Mouse (Mus musculus) testis, adult 10 weeks (tissue): ENCODE results near the gene Cd2ap. TPM values are rescaled to one million over a fixed set of nuclear protein-coding genes. Genes with fewer than 3 reads are reported as not detected.

Source experiments
- polyA plus RNA-seq: library from polyadenylated mRNA; stranded (reverse); fragments of 350-450 nt; fragmentation: Illumina TruSeq; extraction: RNeasy Lipid Tissue Mini Kit (QIAGEN cat#74804); gene quantifications from one replicate; pipeline ENCODE4 v1.2.3, GENCODE M21; 2014; ENCODE audit warnings: low read depth, low replicate concordance

Gene Cd2ap
- 54.7 TPM for polyA plus RNA-seq

DNA sequence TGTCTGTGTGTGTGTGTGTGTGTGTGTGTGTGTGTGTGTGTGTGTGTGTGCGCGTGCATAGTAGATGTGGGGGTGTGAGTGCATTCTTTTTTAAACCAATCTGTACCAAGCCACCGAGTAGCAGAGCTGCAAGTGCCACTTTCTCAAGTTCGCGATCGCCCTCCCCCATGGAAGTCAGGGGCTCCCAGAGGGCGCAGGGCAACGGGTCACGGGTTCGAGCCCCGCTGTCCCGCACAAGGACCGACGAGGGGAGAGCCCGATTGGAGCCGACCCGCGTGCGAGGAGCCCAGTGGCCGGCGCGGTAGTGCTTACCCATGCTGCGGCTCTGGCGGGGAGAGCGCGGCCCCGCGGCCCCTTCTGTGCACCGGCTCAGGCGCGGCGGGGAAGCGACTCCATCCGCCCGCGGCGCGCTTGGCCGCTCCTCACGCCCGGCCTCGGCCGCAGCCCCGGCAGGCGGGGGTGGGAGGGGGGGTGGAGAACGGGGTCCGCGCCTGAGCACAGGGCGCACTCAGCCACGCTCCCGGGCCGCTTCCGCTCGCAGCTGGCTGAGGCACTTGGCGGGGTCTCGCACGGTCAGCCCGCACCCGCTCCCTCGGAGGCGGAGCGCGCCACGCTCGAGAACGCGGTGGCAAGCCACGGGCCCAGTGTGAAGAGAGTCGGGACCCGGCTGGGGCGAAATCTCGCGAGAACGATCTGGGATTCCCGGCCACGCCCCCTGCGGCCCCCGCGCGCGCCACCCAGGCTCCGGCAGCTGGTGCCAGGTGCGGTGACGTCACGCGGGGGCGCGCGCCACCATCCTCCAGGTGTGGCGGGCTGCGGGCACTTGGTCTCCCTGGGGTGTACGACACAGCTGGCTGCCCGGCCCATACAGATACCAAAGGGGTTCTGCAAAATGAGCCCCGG is at the start of gene Cd2ap:
Cd2ap (minus strand) TSS at position 665 of the 903 bp plus-strand sequence.

Other genes with a start within 250 kb of the Cd2ap start
- 0.17 TPM for gene Adgrf4, start 184.4 kb downstream of the Cd2ap start, polyA plus RNA-seq
- gene Adgrf2, start 134.5 kb downstream of the Cd2ap start, polyA plus RNA-seq, result 0.06 TPM
- 3.8 TPM for gene Tnfrsf21, start 139.9 kb upstream of the Cd2ap start, polyA plus RNA-seq